Mouse (Mus musculus) erythroblast, embryonic 14.5 days (primary cell): ENCODE results near the gene Vsig10. TPM values are rescaled to one million over a fixed set of nuclear protein-coding genes. Genes with fewer than 3 reads are reported as not detected.
A peak's percentile ranks its signal among the peaks of the same experiment; 100 is the strongest.

Source experiments
- H3K27me3 ChIP-seq: 2 replicates; pipeline ENCODE4 v1.6.1; 2012; ENCODE audit warnings: inconsistent platforms; ENCODE audit not compliant: control insufficient read depth
- H3K36me3 ChIP-seq: 2 replicates; pipeline ENCODE4 v1.6.1; 2012; ENCODE audit warnings: mild to moderate bottlenecking, inconsistent platforms; ENCODE audit not compliant: control insufficient read depth
- H3K4me1 ChIP-seq: 2 replicates; pipeline ENCODE4 v1.6.1; 2012; ENCODE audit warnings: inconsistent platforms; ENCODE audit not compliant: control insufficient read depth
- H3K4me3 ChIP-seq: replicated peaks from 2 replicates; pipeline ENCODE3; 2012; ENCODE audit warnings: moderate library complexity, mild to moderate bottlenecking, inconsistent platforms
- H3K9me3 ChIP-seq: 2 replicates; pipeline ENCODE4 v1.6.1; 2012; ENCODE audit warnings: low read length, inconsistent platforms, mixed read lengths; ENCODE audit not compliant: control insufficient read depth
- GATA1 ChIP-seq: IDR thresholded peaks from 2 replicates; pipeline ENCODE4 v1.6.1; 2012; ENCODE audit warnings: low read length, inconsistent platforms, mixed read lengths
- TAL1 ChIP-seq: IDR thresholded peaks from 3 replicates; pipeline ENCODE4 v1.6.1; 2012; ENCODE audit warnings: low read length, inconsistent platforms, mixed read lengths
- polyA plus RNA-seq: library from polyadenylated mRNA; stranded (reverse); fragments of >175 nt; gene quantifications from 2 replicates; pipeline ENCODE4 v1.2.3, GENCODE M21; 2012

Vsig10 gene
- polyA plus RNA-seq, 1 experiment = not detected

- Histone ChIP-seq H3K27me3 (no peaks in the 10 kb centered on the region), H3K4me1 (peaks cover 14% of the 10 kb centered on the region), H3K4me3 (no peak overlapping the region), H3K36me3 (no peaks in the 10 kb centered on the region), H3K9me3 (no peaks in the 10 kb centered on the region)
- TF ChIP-seq GATA1 (no peak), TAL1 (no peak)
Measured at GRCm38 (mm10) chr5:117345432-117345976, 26.6 kb downstream of the Vsig10 start.

GRCm38 (mm10) chr5:117346281-117346680 is 27.4 kb downstream of the Vsig10 start:
- Histone ChIP-seq H3K4me1 (peaks cover 14% of the 10 kb centered on the region), H3K4me3 (no peak overlapping the region), H3K9me3 (no peaks in the 10 kb centered on the region), H3K36me3 (no peaks in the 10 kb centered on the region), H3K27me3 (no peaks in the 10 kb centered on the region)
- TF ChIP-seq TAL1 (no peak), GATA1 (no peak)

GRCm38 (mm10) chr5:117347011-117347410 is 28.1 kb downstream of the Vsig10 start:
- no peaks in the 10 kb centered on the region for H3K36me3 ChIP-seq
- no peak overlapping the region for H3K4me3 ChIP-seq
- TF ChIP-seq GATA1 (no peak), TAL1 (no peak)
- H3K27me3 ChIP-seq = 0 out of 2 replicates have a peak, but pooled peaks cover 2% of the 10 kb centered on the region
- H3K4me1 ChIP-seq = peaks cover 14% of the 10 kb centered on the region
- no peaks in the 10 kb centered on the region for H3K9me3 ChIP-seq

GRCm38 (mm10) chr5:117347838-117348237 is 29.0 kb downstream of the Vsig10 start:
- no peaks in the 10 kb centered on the region for H3K9me3 ChIP-seq
- TF ChIP-seq GATA1 (no peak), TAL1 (no peak)
- no peaks in the 10 kb centered on the region for H3K36me3 ChIP-seq
- H3K27me3 ChIP-seq = peaks cover 9% of the 10 kb centered on the region
- no peak overlapping the region for H3K4me3 ChIP-seq
- H3K4me1 ChIP-seq = peaks cover 14% of the 10 kb centered on the region

- Histone ChIP-seq H3K27me3 (peaks cover 13% of the 10 kb centered on the region), H3K4me1 (peaks cover 14% of the 10 kb centered on the region), H3K9me3 (no peaks in the 10 kb centered on the region), H3K36me3 (no peaks in the 10 kb centered on the region), H3K4me3 (no peak overlapping the region)
- TF ChIP-seq GATA1 (no peak), TAL1 (no peak)
Measured at GRCm38 (mm10) chr5:117348279-117348678, 29.4 kb downstream of the Vsig10 start.

GRCm38 (mm10) chr5:117354121-117354520 is 35.2 kb downstream of the Vsig10 start:
- H3K27me3 ChIP-seq = peaks cover 55% of the 10 kb centered on the region
- H3K9me3 ChIP-seq = no peaks in the 10 kb centered on the region
- TF ChIP-seq TAL1 (no peak), GATA1 (no peak)
- peaks cover 16% of the 10 kb centered on the region for H3K4me1 ChIP-seq
- no peaks in the 10 kb centered on the region for H3K36me3 ChIP-seq
- H3K4me3 ChIP-seq = no peak overlapping the region

GRCm38 (mm10) chr5:117355648-117356303 is 36.9 kb downstream of the Vsig10 start:
- Histone ChIP-seq H3K4me3 (no peak overlapping the region), H3K36me3 (no peaks in the 10 kb centered on the region), H3K27me3 (peaks cover 55% of the 10 kb centered on the region), H3K9me3 (no peaks in the 10 kb centered on the region), H3K4me1 (peaks cover 27% of the 10 kb centered on the region)
- TF ChIP-seq GATA1 (no peak), TAL1 (no peak)

- Histone ChIP-seq H3K4me3 (peak overlapping the region; percentile 74), H3K4me1 (peaks cover 32% of the 10 kb centered on the region), H3K36me3 (no peaks in the 10 kb centered on the region), H3K9me3 (no peaks in the 10 kb centered on the region), H3K27me3 (peaks cover 54% of the 10 kb centered on the region)
- TF ChIP-seq TAL1 = no peak
- no peak for TF ChIP-seq GATA1
Measured at GRCm38 (mm10) chr5:117356365-117357128, 37.7 kb downstream of the Vsig10 start.

- Histone ChIP-seq H3K36me3 (no peaks in the 10 kb centered on the region), H3K4me3 (peak within 1 kb of the TSS; percentile 74), H3K9me3 (no peaks in the 10 kb centered on the region), H3K27me3 (peaks cover 53% of the 10 kb centered on the region), H3K4me1 (peaks cover 32% of the 10 kb centered on the region)
- TF ChIP-seq GATA1 = no peak
- no peak for TF ChIP-seq TAL1
Measured at GRCm38 (mm10) chr5:117357129-117357477, 38.2 kb downstream of the Vsig10 start, which contains the start of gene Wsb2. Gene Wsb2 (plus strand): TSS chr5:117357304.
